Mouse (Mus musculus) G1E (cell line): ENCODE results near the gene Gm7102.

Experiments
- CTCF ChIP-seq: IDR thresholded peaks from 2 replicates; pipeline ENCODE4 v1.5.1; 2012; ENCODE audit warnings: low read depth, low read length, inconsistent platforms, mixed read lengths
- GATA1 ChIP-seq: IDR thresholded peaks from 2 replicates; pipeline ENCODE4 v1.6.1; 2012; ENCODE audit warnings: borderline replicate concordance, low read length, inconsistent platforms, mixed read lengths
- GATA2 ChIP-seq: IDR thresholded peaks from 2 replicates; pipeline ENCODE4 v1.6.1; 2012; ENCODE audit warnings: low read depth, low read length, inconsistent platforms, borderline replicate concordance

- TF ChIP-seq CTCF (no peak), GATA1 (no peak), GATA2 (no peak)
Measured at GRCm38 (mm10) chr19:61131096-61131495, 45.0 kb downstream of the Gm7102 start.
